Mouse (Mus musculus): ENCODE data around the gene Tmed1. TPM values are rescaled to one million over a fixed set of nuclear protein-coding genes. Genes with fewer than 3 reads are reported as not detected.

Tmed1 gene
- polyA plus RNA-seq, 1 experiment = 15.4 TPM

DNA sequence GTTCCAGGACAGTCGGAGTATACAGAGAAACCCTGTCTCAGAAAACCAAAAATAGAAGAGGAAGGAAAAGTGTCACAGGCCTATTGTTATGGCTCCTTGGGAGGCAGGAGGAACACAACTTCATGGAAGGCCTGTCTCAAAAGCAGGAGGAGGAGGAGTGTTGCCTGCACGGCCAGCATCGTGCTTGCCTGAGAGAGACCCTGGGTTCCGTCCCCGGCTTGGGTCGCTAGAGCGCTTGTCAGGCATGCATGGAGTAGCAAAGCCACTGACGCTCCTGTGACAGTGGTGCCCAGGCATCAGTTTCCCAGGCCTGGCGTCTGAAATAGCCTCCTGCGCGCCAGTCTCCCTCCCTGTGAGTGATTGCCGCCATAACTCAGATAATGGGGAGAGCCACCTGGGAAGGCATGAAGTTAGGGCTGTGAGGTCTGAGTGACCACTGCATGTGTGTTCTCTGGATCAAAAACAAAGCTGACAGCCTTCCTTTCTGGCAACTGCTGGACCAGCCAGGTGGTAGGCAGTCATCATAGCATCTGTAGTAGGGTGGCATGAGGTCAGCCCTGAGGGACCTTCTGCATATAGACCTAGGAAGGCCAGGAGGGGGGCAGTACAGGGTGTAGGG, 11.7 kb downstream of the Tmed1 start:
- no peak for TF ChIP-seq GATA1 (IDR thresholded peaks at IDR 0.05; ENCODE audit: low read length)

DNA sequence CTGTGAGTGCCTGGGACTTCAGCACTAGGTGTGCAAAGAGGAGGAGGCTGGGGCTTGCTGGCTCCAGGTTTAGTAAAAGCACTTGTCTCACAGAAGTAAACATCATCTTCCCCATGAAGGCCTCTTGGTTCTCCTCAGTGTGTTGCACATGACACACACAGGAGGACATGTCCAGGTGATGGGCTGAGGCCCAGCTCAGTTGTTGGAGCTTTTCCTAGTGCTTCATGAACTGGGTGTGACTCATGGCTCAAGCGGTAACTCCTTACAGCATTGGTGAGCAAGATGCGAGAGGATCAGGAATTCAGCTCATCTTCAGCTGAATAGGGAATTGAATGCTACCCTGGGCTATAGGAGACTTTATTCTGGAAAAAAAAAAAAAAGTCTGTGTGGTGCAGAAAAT, 12.4 kb downstream of the Tmed1 start:
- no peak for TF ChIP-seq GATA1 (IDR thresholded peaks at IDR 0.05; ENCODE audit: low read length)

DNA sequence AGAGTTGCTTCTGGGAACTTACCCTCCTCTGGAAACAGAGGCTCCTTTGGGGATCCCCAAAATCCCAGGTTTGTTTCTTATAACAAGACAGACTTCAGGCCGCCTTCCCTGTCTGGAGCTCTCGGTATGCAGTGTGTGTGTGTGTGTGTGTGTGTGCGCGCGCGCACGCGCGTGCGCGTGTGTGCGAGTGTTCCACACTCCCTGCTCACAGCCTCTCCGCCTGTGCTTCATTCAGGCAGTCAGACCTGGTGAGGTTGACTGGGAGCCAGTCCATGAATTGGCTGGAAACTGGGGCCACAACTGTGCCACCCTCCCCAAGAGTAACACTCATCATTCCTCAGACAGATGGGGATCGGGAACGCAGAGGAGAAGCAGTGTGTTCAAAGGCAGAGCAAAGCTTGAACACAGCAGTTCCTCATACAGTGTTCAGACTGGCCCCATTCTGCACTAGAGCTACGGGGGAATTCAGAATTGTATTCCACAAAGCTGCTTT, 13.0 kb downstream of the Tmed1 start:
- no peak for TF ChIP-seq GATA1 (IDR thresholded peaks at IDR 0.05; ENCODE audit: low read length)

DNA sequence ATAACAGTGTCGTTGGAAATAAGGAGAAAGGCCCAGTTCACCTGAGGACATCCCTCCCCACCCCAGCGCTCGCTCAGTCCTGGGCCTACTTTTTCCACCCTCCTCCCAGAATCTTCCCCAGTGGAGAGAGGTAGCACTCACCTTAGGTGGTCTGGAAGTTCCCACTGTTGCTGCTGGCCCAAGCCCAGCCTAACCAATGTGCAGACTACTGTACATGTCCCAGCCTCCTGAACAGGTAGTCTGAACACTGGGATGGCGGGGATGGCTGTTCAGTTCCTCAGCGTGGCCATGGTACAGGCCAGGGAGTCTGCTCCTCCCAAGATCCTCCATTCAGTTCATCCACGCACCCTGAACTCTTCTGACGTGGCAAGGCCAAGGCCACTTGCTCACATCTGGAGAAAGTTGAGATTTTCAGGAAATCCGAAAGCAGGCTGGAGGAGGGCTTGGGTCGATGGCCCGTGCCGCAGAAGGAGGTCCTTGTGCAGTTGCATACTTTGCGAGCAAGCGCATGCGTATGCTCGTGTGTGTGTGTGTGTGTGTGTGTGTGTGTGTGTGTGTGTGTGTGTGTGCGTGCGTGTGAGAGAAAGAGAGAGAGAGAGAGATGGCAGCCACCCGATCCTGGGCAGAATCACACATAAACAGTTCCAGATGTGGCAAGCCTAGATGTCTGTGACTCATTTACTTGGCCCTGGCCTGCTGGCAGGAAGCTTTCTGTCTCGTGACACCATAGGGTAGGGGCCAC, 13.6 kb downstream of the Tmed1 start:
- TF ChIP-seq GATA1 (IDR thresholded peaks at IDR 0.05; ENCODE audit: low read length) = no peak

DNA sequence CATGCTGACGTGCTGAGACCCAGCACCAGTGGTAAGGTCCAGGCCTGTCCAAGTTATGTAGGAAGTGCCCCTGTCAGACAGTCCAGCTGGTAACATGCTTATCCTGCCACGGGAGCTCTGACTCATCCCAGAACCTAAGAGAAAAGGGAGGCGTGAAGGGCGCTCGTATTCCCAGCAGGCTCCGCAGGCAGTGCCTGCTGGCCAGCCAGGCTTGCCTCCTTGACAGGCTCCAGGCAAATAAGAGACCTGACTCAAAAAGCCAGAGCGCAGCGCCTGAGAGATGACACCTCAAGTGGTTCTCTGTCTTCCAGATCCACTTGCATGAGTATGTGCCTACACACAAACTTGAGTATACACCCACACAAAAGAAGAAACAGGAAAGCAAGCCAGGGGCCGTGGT, 15.3 kb downstream of the Tmed1 start:
- TF ChIP-seq GATA1 (IDR thresholded peaks at IDR 0.05; ENCODE audit: low read length) = no peak

DNA sequence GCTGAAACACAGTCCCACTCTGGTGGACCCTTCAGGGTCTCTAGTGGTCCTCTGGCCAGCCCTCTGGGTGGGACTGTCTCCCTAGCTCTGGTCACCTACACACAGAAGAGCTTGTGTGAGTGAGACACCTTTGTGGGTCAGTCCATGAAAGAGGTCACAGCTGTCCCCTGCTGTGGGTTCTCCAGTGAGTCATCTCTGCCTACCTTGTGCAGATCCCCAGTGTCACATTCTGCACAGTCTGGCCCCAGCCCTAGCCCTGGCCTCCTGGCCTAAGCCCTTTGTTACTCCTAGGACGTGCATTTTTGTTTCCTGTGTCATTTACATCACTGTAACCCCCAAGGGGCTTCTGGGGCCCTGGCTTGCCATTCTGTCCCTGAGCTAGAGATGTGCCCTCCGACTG, 16.1 kb downstream of the Tmed1 start:
- TF ChIP-seq GATA1 (IDR thresholded peaks at IDR 0.05; ENCODE audit: low read length) = no peak

DNA sequence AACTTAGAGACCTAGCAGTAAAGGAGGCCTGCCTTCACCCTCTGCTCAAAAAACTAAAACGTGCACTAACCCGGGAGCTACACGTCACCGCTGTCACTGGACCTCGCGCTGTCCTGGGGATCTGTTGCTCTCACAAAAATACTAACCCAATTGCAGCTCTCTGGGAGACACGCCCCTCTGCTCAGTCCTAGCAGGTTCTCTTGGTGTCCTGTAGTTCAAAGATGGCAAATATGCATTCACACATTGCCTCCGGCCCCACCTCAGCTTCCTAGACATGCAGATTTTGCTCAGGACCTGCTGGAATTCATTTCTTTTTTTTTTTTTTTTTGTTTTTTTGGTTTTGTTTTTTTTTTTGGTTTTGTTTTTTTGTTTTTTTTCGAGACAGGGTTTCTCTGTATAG, 19.4 kb downstream of the Tmed1 start:
- no peak for TF ChIP-seq GATA1 (IDR thresholded peaks at IDR 0.05; ENCODE audit: low read length)

DNA sequence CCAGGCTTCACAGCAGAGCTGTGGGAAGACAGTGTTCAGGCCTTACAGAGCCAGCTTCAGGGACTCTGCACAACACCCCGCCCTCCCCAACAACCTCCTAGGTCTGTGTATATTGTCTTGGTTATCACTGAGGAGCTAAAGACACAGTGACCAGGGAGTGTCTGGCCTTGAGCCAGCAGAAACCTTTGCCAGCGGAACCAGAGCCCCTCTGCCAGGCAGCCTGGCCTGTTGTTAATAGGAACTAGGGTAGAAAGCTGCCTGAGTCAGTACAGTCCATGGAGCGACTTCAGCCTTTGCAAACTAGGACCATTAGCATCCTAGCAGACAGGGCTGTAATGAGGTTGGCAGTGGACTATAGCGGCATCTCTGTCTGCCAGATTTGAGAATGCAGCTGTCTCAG, 26.0 kb downstream of the Tmed1 start:
- no peak for TF ChIP-seq GATA1 (IDR thresholded peaks at IDR 0.05; ENCODE audit: low read length)

DNA sequence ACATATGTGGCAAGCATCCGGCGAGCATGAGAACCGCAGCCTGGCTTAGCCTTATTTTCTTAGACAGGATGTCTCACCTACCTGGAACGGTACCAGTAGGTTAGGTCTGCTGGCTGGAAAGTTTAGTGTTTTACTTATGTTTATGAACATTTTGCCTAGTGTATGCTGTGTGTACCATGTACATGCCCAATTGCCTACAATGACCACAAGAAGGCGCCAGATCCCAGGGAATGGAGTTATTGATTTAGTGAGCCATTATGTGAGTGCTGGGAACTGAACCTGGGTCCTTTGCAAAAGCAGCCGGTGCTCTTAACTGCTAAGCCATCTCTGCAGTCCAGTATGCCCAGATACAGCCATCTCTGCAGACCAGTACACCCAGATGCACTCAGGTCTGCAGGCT, 32.3 kb downstream of the Tmed1 start:
- TF ChIP-seq GATA1 (IDR thresholded peaks at IDR 0.05; ENCODE audit: low read length) = no peak

DNA sequence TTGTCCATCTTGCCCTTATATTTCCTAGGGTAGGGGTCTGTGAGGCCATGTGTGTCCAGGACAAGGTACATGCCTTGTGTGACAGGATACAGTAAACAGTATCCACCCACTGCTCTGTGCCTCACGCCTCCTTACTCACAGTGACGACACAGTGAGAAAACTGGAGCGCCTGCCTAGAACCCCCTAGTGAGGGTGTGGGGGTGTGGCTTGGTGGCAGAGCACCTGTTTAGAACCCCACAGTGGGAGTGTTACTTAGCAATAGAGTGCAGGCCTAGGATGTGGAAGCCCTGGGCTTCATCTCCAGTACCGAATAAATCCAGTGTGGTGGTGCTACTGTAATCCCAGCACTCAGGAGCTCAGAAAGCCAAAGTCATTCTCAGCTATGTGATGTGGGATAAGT, 37.1 kb downstream of the Tmed1 start:
- no peak for TF ChIP-seq GATA1 (IDR thresholded peaks at IDR 0.05; ENCODE audit: low read length)

DNA sequence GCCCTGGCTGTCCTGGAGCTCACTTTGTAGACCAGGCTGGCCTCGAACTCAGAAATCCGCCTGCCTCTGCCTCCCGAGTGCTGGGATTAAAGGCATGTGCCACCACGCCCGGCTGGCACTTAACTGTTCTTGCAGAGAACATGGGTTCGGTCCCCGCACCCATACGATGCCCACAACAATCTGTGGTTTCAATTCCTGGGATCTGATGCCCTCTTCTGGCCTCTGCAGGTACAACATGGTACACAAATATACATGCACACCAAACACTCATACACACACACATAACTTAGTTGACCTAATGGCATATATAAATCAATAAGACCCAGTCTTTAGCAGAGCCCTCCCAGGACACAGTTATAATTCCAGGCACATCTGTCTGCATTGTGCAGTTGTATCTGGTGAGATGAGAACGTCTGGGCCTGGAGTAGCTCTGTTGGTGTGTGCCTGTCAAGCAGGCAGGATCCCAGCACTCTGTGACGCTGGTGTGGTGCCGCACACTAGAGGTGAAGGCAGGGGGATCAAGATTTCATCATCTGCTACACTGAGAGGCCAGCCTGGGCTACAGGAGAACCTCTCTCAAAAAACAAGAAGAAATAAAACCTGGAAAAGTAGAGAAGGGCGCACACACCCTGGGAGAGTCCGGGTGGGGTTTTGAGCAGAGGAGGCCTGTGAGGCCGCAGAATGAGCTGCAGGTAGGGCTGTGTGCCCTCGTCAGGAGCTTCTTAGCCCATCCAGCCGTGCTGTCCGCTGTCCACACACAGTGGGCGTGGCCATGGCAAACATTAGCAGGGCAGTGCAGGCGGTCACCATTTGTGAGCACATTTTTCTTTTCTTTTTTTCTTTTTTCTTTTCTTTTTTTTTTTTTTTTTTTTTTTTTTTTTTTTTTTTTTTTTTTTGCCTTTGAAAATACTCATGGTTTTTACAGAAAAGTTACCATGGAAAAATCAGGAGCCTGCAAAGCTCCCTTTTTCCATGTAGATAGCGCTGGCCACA, 40.7 kb downstream of the Tmed1 start:
- TF ChIP-seq GATA1 (IDR thresholded peaks at IDR 0.05; ENCODE audit: low read length) = no peak

DNA sequence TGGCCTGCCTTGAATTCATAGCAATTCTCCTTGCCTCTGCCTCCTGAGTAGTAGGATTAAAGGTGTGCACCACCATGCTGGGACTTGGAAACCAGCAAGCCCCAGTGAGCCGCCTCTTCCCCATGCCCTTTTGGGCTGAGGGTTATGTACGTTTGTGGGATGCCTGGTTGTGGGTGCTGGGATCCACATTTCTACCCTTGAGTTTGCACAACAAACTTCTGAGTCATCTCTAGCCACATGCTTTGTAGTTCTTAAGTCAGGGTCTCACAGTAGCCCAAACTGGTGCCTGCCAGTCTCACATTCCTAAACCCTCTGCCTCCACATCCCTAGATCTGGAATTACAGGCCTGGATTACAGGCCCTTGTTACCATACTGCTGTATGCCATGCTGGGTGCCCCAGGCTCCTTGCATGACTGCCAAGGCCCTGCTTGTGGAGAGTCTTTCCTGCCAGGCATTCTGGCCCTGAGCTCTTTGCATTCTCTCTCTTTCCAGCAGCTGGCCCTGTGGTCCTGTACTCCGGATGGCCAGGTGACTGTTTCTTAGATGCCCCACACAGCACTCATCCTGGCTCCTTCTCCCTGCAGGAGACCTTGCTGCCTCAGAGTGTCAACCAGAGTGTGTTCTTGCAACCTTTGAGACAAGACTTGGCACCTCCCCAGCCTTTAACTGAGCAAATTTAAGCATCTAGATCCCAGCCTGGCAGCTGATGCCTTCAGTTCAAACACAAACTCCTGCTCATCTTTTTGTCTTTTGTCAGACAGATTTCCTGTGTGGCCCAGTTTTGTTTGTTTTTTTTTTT, 46.1 kb downstream of the Tmed1 start:
- TF ChIP-seq GATA1 (IDR thresholded peaks at IDR 0.05; ENCODE audit: low read length) = no peak

DNA sequence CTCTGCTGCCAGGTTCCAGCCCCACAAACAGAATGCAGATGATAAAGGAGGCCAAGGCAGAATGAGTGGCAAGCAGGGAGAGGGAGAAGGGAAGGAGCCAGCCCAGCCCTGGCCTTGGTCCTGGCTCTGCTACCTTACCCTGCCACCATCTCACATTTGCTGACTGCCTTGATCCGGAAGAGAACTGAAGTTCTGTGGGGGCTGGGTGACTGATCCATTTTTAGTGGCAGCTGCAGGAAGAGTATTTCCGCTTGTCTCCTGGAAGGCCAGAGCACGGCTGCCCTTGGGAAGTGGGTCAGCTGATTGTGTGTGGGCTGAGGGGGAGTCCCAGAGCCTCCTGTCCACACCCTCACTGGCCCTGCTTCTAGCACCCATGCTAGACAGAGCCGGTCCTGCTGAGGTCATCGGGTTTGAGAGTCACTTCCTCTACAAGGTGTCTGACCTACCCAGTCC, 46.9 kb downstream of the Tmed1 start:
- TF ChIP-seq GATA1 (IDR thresholded peaks at IDR 0.05; ENCODE audit: low read length) = no peak

DNA sequence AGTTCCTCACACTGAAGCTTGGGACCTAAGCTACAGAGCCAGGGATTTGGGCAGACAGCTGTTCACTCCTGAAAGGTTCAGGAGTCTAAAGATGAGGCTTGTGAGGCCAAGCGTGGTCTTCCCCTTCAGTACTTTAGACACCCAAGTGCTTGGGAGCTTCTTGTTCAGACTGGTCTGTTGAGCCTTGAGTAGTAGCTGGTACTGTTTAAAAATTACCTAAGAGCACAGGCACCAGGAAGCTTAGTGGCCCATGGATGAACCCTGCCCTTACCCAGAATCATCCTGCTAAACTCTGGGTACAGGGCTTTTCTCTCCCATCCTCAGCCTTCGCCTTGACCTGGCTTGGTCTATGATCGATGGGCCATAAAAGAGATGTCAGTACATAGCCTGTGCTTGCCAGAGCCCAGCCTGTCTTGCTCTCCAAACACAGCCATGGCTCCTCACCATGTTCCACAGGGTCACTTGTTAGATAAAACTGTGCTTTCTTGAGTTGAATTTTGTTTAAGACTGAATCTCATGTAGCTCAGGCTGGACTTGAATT, 49.6 kb downstream of the Tmed1 start:
- TF ChIP-seq GATA1 (IDR thresholded peaks at IDR 0.05; ENCODE audit: low read length) = no peak

DNA sequence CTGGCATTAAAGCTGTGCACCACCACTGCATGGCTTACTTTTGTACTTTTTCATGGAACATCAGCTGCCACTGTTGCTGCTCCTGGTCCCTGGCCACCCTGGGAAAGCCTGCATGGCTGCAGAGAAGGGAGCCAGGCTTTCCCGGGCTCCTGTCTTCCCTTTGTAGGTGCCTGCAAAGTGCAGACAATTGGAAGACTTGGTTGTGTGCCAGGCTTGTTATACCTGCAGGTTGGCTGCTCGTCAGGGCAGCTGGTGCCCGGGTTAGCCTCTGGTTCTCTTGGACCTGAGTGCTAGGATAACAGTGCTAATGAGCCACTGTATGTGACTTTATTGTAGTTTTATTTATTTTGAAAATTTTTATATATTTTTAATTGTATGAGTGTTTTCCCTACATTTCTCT, 51.2 kb downstream of the Tmed1 start:
- no peak for TF ChIP-seq GATA1 (IDR thresholded peaks at IDR 0.05; ENCODE audit: low read length)

Other genes with a start within 250 kb of the Tmed1 start
- gene Atg4d, start 245.0 kb downstream of the Tmed1 start, polyA plus RNA-seq (2012) = 25.8 and 27.7 TPM in 2 replicates
- 43.4 and 53.0 TPM in 2 replicates for gene Kri1, start 222.3 kb downstream of the Tmed1 start, polyA plus RNA-seq (2012)
- gene Cdkn2d, start 218.8 kb downstream of the Tmed1 start, polyA plus RNA-seq (2012) = 27.5 and 28.0 TPM in 2 replicates
- gene Ap1m2, start 197.9 kb downstream of the Tmed1 start, polyA plus RNA-seq (2012) = not detected in 2 replicates
- 24.3 and 31.9 TPM in 2 replicates for gene Slc44a2, start 189.6 kb downstream of the Tmed1 start, polyA plus RNA-seq (2012)
- 133 TPM in 2 replicates for gene Ilf3, start 142.4 kb downstream of the Tmed1 start, polyA plus RNA-seq (2012)
- 77.4 and 86.9 TPM in 2 replicates for gene Qtrt1, start 98.4 kb downstream of the Tmed1 start, polyA plus RNA-seq (2012)
- gene Dnm2, start 85.3 kb downstream of the Tmed1 start, polyA plus RNA-seq (2012) = 408 and 485 TPM in 2 replicates
- gene AB124611, start 15.9 kb upstream of the Tmed1 start, polyA plus RNA-seq (2012) = 0.53 and 0.54 TPM in 2 replicates
- gene Carm1, start 36.6 kb upstream of the Tmed1 start, polyA plus RNA-seq (2012) = 135 and 151 TPM in 2 replicates
- gene Timm29, start 82.5 kb upstream of the Tmed1 start, polyA plus RNA-seq (2012) = 17.9 and 24.7 TPM in 2 replicates
- gene Yipf2, start 82.6 kb upstream of the Tmed1 start, polyA plus RNA-seq (2012) = 3.3 and 4.6 TPM in 2 replicates
- 259 and 283 TPM in 2 replicates for gene Smarca4, start 105.9 kb upstream of the Tmed1 start, polyA plus RNA-seq (2012)
- 35.3 and 54.5 TPM in 2 replicates for gene Ldlr, start 213.2 kb upstream of the Tmed1 start, polyA plus RNA-seq (2012)